Mouse (Mus musculus): ENCODE measurements around the gene Snph. TPM values are rescaled to one million over a fixed set of nuclear protein-coding genes. Genes with fewer than 3 reads are reported as not detected.

Snph gene
- polyA plus RNA-seq, 1 experiment = not detected

GRCm38 (mm10) chr2:151564986-151565385 is 67.4 kb downstream of the Snph start:
- Histone ChIP-seq H3ac (ENCODE audit: control insufficient read depth, insufficient read length) (no peak overlapping the region), H3K36me3 (ENCODE audit: control insufficient read depth, insufficient read depth) (peaks cover 46% of the 10 kb centered on the region), H3K27me3 (ENCODE audit: control insufficient read depth, insufficient read depth, insufficient read length) (no peaks in the 10 kb centered on the region), H3K79me2 (ENCODE audit: control insufficient read depth, insufficient read depth) (no peaks in the 10 kb centered on the region), H3K4me3 (no peak overlapping the region), H3K4me2 (ENCODE audit: low read depth) (no peak overlapping the region)
- TF ChIP-seq USF1 (IDR thresholded peaks at IDR 0.05; ENCODE audit: low read depth) = no peak
- TF ChIP-seq REST (IDR thresholded peaks at IDR 0.05; ENCODE audit: insufficient read depth, insufficient read length) = no peak
- no peak for TF ChIP-seq SRF (IDR thresholded peaks at IDR 0.05; ENCODE audit: control insufficient read depth, insufficient read length, low read depth)
- TF ChIP-seq TCF3 (IDR thresholded peaks at IDR 0.05; ENCODE audit: insufficient read length, low read depth) = no peak
- no peak for TF ChIP-seq MYOD1 (IDR thresholded peaks at IDR 0.05; ENCODE audit: control insufficient read depth in 1 of 3, insufficient read length in 2 of 3, low read depth in 2 of 3)
- TF ChIP-seq CEBPB (IDR thresholded peaks at IDR 0.05; ENCODE audit: insufficient read depth, poor library complexity, severe bottlenecking) = no peak
- no peak for TF ChIP-seq MAX (IDR thresholded peaks at IDR 0.05; ENCODE audit: low read depth)
- TF ChIP-seq POLR2AphosphoS2 (IDR thresholded peaks at IDR 0.05; ENCODE audit: insufficient read length, low read depth) = no peak
- no peak for TF ChIP-seq TCF12 (IDR thresholded peaks at IDR 0.05; ENCODE audit: insufficient read depth, poor library complexity, severe bottlenecking)
- no peak for TF ChIP-seq POLR2A (IDR thresholded peaks at IDR 0.05; ENCODE audit: insufficient read length, low read depth)
- TF ChIP-seq MYOG (IDR thresholded peaks at IDR 0.05; ENCODE audit: control insufficient read depth in 1 of 3, insufficient read depth in 1 of 3, insufficient read length in 2 of 3, low read depth in 2 of 3) = no peak
- no peak for TF ChIP-seq E2F4 (IDR thresholded peaks at IDR 0.05; ENCODE audit: insufficient read depth)

GRCm38 (mm10) chr2:151564006-151564405 is 68.4 kb downstream of the Snph start:
- Histone ChIP-seq H3K79me2 (ENCODE audit: control insufficient read depth, insufficient read depth) (no peaks in the 10 kb centered on the region), H3ac (ENCODE audit: control insufficient read depth, insufficient read length) (no peak overlapping the region), H3K4me3 (no peak overlapping the region), H3K27me3 (ENCODE audit: control insufficient read depth, insufficient read depth, insufficient read length) (no peaks in the 10 kb centered on the region), H3K4me2 (ENCODE audit: low read depth) (no peak overlapping the region), H3K36me3 (ENCODE audit: control insufficient read depth, insufficient read depth) (peaks cover 56% of the 10 kb centered on the region)
- TF ChIP-seq MAX (IDR thresholded peaks at IDR 0.05; ENCODE audit: low read depth) (no peak), MYOD1 (IDR thresholded peaks at IDR 0.05; ENCODE audit: control insufficient read depth in 1 of 3, insufficient read length in 2 of 3, low read depth in 2 of 3) (no peak), POLR2AphosphoS2 (IDR thresholded peaks at IDR 0.05; ENCODE audit: insufficient read length, low read depth) (no peak), TCF12 (IDR thresholded peaks at IDR 0.05; ENCODE audit: insufficient read depth, poor library complexity, severe bottlenecking) (no peak), MYOG (IDR thresholded peaks at IDR 0.05; ENCODE audit: control insufficient read depth in 1 of 3, insufficient read depth in 1 of 3, insufficient read length in 2 of 3, low read depth in 2 of 3) (no peak), SRF (IDR thresholded peaks at IDR 0.05; ENCODE audit: control insufficient read depth, insufficient read length, low read depth) (no peak), POLR2A (IDR thresholded peaks at IDR 0.05; ENCODE audit: insufficient read length, low read depth) (no peak), TCF3 (IDR thresholded peaks at IDR 0.05; ENCODE audit: insufficient read length, low read depth) (no peak), CEBPB (IDR thresholded peaks at IDR 0.05; ENCODE audit: insufficient read depth, poor library complexity, severe bottlenecking) (no peak), REST (IDR thresholded peaks at IDR 0.05; ENCODE audit: insufficient read depth, insufficient read length) (no peak), USF1 (IDR thresholded peaks at IDR 0.05; ENCODE audit: low read depth) (no peak)

- Histone ChIP-seq H3ac (ENCODE audit: control insufficient read depth, insufficient read length) (no peak overlapping the region), H3K36me3 (ENCODE audit: control insufficient read depth, insufficient read depth) (peaks cover 62% of the 10 kb centered on the region), H3K4me2 (ENCODE audit: low read depth) (no peak overlapping the region), H3K79me2 (ENCODE audit: control insufficient read depth, insufficient read depth) (no peaks in the 10 kb centered on the region), H3K4me3 (no peak overlapping the region), H3K27me3 (ENCODE audit: control insufficient read depth, insufficient read depth, insufficient read length) (no peaks in the 10 kb centered on the region)
- no peak for TF ChIP-seq MAX (IDR thresholded peaks at IDR 0.05; ENCODE audit: low read depth)
- no peak for TF ChIP-seq SRF (IDR thresholded peaks at IDR 0.05; ENCODE audit: control insufficient read depth, insufficient read length, low read depth)
- TF ChIP-seq E2F4 (IDR thresholded peaks at IDR 0.05; ENCODE audit: insufficient read depth) = no peak
- no peak for TF ChIP-seq POLR2AphosphoS2 (IDR thresholded peaks at IDR 0.05; ENCODE audit: insufficient read length, low read depth)
- no peak for TF ChIP-seq POLR2A (IDR thresholded peaks at IDR 0.05; ENCODE audit: insufficient read length, low read depth)
- TF ChIP-seq REST (IDR thresholded peaks at IDR 0.05; ENCODE audit: insufficient read depth, insufficient read length) = no peak
- no peak for TF ChIP-seq USF1 (IDR thresholded peaks at IDR 0.05; ENCODE audit: low read depth)
- no peak for TF ChIP-seq TCF12 (IDR thresholded peaks at IDR 0.05; ENCODE audit: insufficient read depth, poor library complexity, severe bottlenecking)
- no peak for TF ChIP-seq MYOG (IDR thresholded peaks at IDR 0.05; ENCODE audit: control insufficient read depth in 1 of 3, insufficient read depth in 1 of 3, insufficient read length in 2 of 3, low read depth in 2 of 3)
- no peak for TF ChIP-seq TCF3 (IDR thresholded peaks at IDR 0.05; ENCODE audit: insufficient read length, low read depth)
- TF ChIP-seq CEBPB (IDR thresholded peaks at IDR 0.05; ENCODE audit: insufficient read depth, poor library complexity, severe bottlenecking) = no peak
- TF ChIP-seq MYOD1 (IDR thresholded peaks at IDR 0.05; ENCODE audit: control insufficient read depth in 1 of 3, insufficient read length in 2 of 3, low read depth in 2 of 3) = no peak
Observed at GRCm38 (mm10) chr2:151562930-151563921, 69.2 kb downstream of the Snph start.

GRCm38 (mm10) chr2:151549615-151550121 is 82.7 kb downstream of the Snph start:
- H3K27me3 ChIP-seq (ENCODE audit: control insufficient read depth, insufficient read depth, insufficient read length) = no peaks in the 10 kb centered on the region
- H3K79me2 ChIP-seq (ENCODE audit: control insufficient read depth, insufficient read depth) = peaks cover 98% of the 10 kb centered on the region
- no peak overlapping the region for H3K4me3 ChIP-seq
- H3K4me2 ChIP-seq (ENCODE audit: low read depth) = no peak overlapping the region
- peaks cover 41% of the 10 kb centered on the region for H3K36me3 ChIP-seq (ENCODE audit: control insufficient read depth, insufficient read depth)
- TF ChIP-seq CEBPB (IDR thresholded peaks at IDR 0.05; ENCODE audit: insufficient read depth, poor library complexity, severe bottlenecking) (no peak), MYOD1 (IDR thresholded peaks at IDR 0.05; ENCODE audit: control insufficient read depth in 1 of 3, insufficient read length in 2 of 3, low read depth in 2 of 3) (no peak), TCF3 (IDR thresholded peaks at IDR 0.05; ENCODE audit: insufficient read length, low read depth) (no peak), REST (IDR thresholded peaks at IDR 0.05; ENCODE audit: insufficient read depth, insufficient read length) (no peak), USF1 (IDR thresholded peaks at IDR 0.05; ENCODE audit: low read depth) (no peak), MYOG (IDR thresholded peaks at IDR 0.05; ENCODE audit: control insufficient read depth in 1 of 3, insufficient read depth in 1 of 3, insufficient read length in 2 of 3, low read depth in 2 of 3) (no peak), POLR2AphosphoS2 (IDR thresholded peaks at IDR 0.05; ENCODE audit: insufficient read length, low read depth) (no peak), MAX (IDR thresholded peaks at IDR 0.05; ENCODE audit: low read depth) (no peak), POLR2A (IDR thresholded peaks at IDR 0.05; ENCODE audit: insufficient read length, low read depth) (no peak)
- H3ac ChIP-seq (ENCODE audit: control insufficient read depth, insufficient read length) = no peak overlapping the region
